Mouse (Mus musculus) thymus, adult 2 months (tissue): Measurements from ENCODE around the gene Gpx7.
"Not testable (repeated sequence)": the region's sequence is repeated elsewhere in the genome, so short reads cannot be mapped to it uniquely, and the experiment has no call there.

Experiments
- CTCF ChIP-seq: fragments of 200-500 bp; IDR thresholded peaks from 2 replicates; pipeline ENCODE4 v1.5.1; 2012; ENCODE audit warnings: mild to moderate bottlenecking, control low read depth, low read length, moderate library complexity, borderline replicate concordance; ENCODE audit not compliant: control insufficient read depth, poor library complexity, insufficient read depth; ENCODE audit errors: extremely low read depth
- POLR2A ChIP-seq: fragments of 200-500 bp; IDR thresholded peaks from 2 replicates; pipeline ENCODE4 v1.6.1; 2012; ENCODE audit warnings: mild to moderate bottlenecking, low read length, control low read depth, moderate library complexity; ENCODE audit not compliant: control insufficient read depth, poor library complexity, insufficient read depth; ENCODE audit errors: extremely low read depth

GRCm38 (mm10) chr4:108353591-108353990 is 53.2 kb downstream of the Gpx7 start:
- TF ChIP-seq CTCF, POLR2A: not testable (repeated sequence)
